Mouse (Mus musculus): ENCODE results near the gene Insl3.

DNA sequence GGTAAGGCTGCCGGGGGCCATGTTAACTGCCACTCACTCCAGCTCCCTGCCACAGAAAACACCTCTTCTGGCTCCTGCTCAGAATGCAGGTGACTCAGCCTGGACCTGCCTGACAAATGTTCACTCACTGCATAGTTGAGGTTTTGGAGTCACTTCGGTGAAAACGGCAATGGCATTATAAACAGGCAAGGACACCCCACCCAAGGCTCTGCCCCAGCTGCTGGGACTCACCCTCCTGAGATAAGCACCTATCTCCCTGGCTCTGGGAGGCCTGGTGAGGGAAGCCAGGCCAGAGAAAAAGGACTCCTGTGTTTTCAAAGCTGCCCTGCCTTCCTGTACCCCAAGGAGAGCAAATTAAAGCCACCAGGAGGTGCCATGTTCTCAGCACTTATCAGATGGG lies 13.9 kb downstream of the Insl3 start:
- no peak for TF ChIP-seq CTCF (IDR thresholded peaks at IDR 0.05; ENCODE audit: control insufficient read depth, insufficient read depth, insufficient read length)
- no peak for TF ChIP-seq MAX (IDR thresholded peaks at IDR 0.05)
- TF ChIP-seq CEBPB (IDR thresholded peaks at IDR 0.05; ENCODE audit: low read depth), result no peak

All from C2C12 (cell line).